Mouse (Mus musculus) thymus, adult 2 months (tissue): ENCODE measurements around the gene Zfp92.

Source experiments
- CTCF ChIP-seq: fragments of 200-500 bp; IDR thresholded peaks from 2 replicates; pipeline ENCODE4 v1.5.1; 2012; ENCODE audit warnings: mild to moderate bottlenecking, control low read depth, low read length, moderate library complexity, borderline replicate concordance; ENCODE audit not compliant: control insufficient read depth, poor library complexity, insufficient read depth; ENCODE audit errors: extremely low read depth
- POLR2A ChIP-seq: fragments of 200-500 bp; IDR thresholded peaks from 2 replicates; pipeline ENCODE4 v1.6.1; 2012; ENCODE audit warnings: mild to moderate bottlenecking, low read length, control low read depth, moderate library complexity; ENCODE audit not compliant: control insufficient read depth, poor library complexity, insufficient read depth; ENCODE audit errors: extremely low read depth

DNA sequence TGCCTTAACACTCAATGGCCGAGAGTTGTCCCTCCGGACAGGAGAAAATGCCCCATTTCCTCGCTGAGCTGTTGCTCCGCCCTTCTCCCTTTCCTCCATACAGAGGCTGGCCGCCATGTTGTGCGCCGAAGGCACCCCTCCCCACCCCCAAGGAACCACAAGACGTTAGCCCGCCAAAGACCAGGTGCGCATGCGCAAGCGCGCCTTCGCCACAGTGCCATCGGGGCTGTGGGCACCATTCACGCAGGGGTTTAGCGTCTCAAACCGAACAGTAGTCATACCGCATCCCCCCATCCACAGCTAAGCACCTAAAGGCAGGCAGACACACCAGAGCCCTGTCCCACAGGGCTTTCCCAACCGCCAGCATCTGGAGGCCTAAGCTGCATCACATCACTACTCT is 9.9 kb upstream of the Zfp92 start:
- TF ChIP-seq CTCF, result no peak
- TF ChIP-seq POLR2A, result no peak
